23 mouse cellular contexts compared by ENCODE assay signal in genomic region chr8:63112919-63113318, GRCm38 (mm10).
"Had no signal": no experiment of that assay in that cellular context is flagged by ENCODE, and none has a peak within 500 bp of the region (broad histone marks: within the 10 kb centered on the region; RNA-seq: fewer than 3 reads in every experiment).

No protein-coding gene starts in this region.

- H3K4me2 ChIP-seq: limb, embryonic 13.5 days; liver, embryonic 12.5 days; liver, embryonic 15.5 days; lung, embryonic 15.5 days; midbrain, embryonic 13.5 days; neural tube, embryonic 12.5 days had no signal

- H3K9me3 ChIP-seq: limb, embryonic 10.5 days; limb, embryonic 13.5 days; liver, embryonic 12.5 days; liver, embryonic 15.5 days; lung, embryonic 15.5 days; megakaryocyte, embryonic 14.5 days; midbrain, embryonic 10.5 days; midbrain, embryonic 13.5 days; neural tube, embryonic 12.5 days had no signal

- DNase-seq: kidney, adult 9 months; kidney, postnatal 14 days; kidney, postnatal 4 days; liver; lung, adult 18-20 months; lung, postnatal 10 days; lung, postnatal 36 days; right cerebral cortex, adult 18-20 months; right cerebral cortex, postnatal 14 days; right cerebral cortex, postnatal 4 days; thymus, adult 2 months; thymus, postnatal 14 days; thymus, postnatal 4 days had no signal

- H3K4me1 ChIP-seq: limb, embryonic 10.5 days; limb, embryonic 13.5 days; liver, embryonic 12.5 days; liver, embryonic 15.5 days; lung, embryonic 15.5 days; megakaryocyte, embryonic 14.5 days; midbrain, embryonic 10.5 days; midbrain, embryonic 13.5 days; neural tube, embryonic 12.5 days had no signal

- H3K36me3 ChIP-seq: limb, embryonic 10.5 days; limb, embryonic 13.5 days; liver, embryonic 12.5 days; liver, embryonic 15.5 days; lung, embryonic 15.5 days; midbrain, embryonic 10.5 days; midbrain, embryonic 13.5 days; neural tube, embryonic 12.5 days had no signal

- H3K27me3 ChIP-seq: limb, embryonic 13.5 days; liver, embryonic 12.5 days; liver, embryonic 15.5 days; lung, embryonic 15.5 days; megakaryocyte, embryonic 14.5 days; midbrain, embryonic 13.5 days; neural tube, embryonic 12.5 days had no signal

- H3K9ac ChIP-seq: limb, embryonic 13.5 days; liver, embryonic 12.5 days; liver, embryonic 15.5 days; lung, embryonic 15.5 days; midbrain, embryonic 13.5 days; neural tube, embryonic 12.5 days had no signal

- H3K27ac ChIP-seq: limb, embryonic 10.5 days; limb, embryonic 13.5 days; liver, embryonic 12.5 days; liver, embryonic 15.5 days; lung, embryonic 15.5 days; midbrain, embryonic 10.5 days; midbrain, embryonic 13.5 days; neural tube, embryonic 12.5 days; stomach, postnatal 0 days had no signal

- ATAC-seq: liver, embryonic 12.5 days; midbrain, embryonic 13.5 days had no signal

- H3K4me3 ChIP-seq: limb, embryonic 10.5 days; limb, embryonic 13.5 days; liver, embryonic 12.5 days; liver, embryonic 15.5 days; lung, embryonic 15.5 days; megakaryocyte, embryonic 14.5 days; midbrain, embryonic 10.5 days; midbrain, embryonic 13.5 days; neural tube, embryonic 12.5 days had no signal
